Mouse (Mus musculus) embryonic facial prominence, embryonic 10.5 days (tissue): ENCODE results near the gene Gdf1. TPM values are rescaled to one million over a fixed set of nuclear protein-coding genes. Genes with fewer than 3 reads are reported as not detected.
A peak's percentile ranks its signal among the peaks of the same experiment; 100 is the strongest.

Source experiments
- DNase-seq: peaks from one replicate; pipeline ENCODE4 v3.0.0-alpha.2; 2017; ENCODE audit warnings: low spot score
- H3K27ac ChIP-seq: fragments of 300-500 bp; sonication (generic); replicated peaks from 2 replicates; pipeline ENCODE4 v1.5.1; 2016; ENCODE audit warnings: mild to moderate bottlenecking
- H3K27me3 ChIP-seq: fragments of 300-500 bp; sonication (generic); replicated peaks from 2 replicates; pipeline ENCODE4 v1.6.1; 2016; ENCODE audit warnings: low read depth, mild to moderate bottlenecking; ENCODE audit not compliant: poor library complexity, severe bottlenecking
- H3K36me3 ChIP-seq: fragments of 300-500 bp; sonication (generic); replicated peaks from 2 replicates; pipeline ENCODE4 v1.6.1; 2016; ENCODE audit warnings: mild to moderate bottlenecking, moderate library complexity
- H3K4me1 ChIP-seq: fragments of 300-500 bp; sonication (generic); 2 replicates; pipeline ENCODE4 v1.6.1; 2016
- H3K4me3 ChIP-seq: fragments of 300-500 bp; sonication (generic); 2 replicates; pipeline ENCODE4 v1.5.1; 2016; ENCODE audit warnings: mild to moderate bottlenecking, moderate library complexity
- H3K9me3 ChIP-seq: fragments of 300-500 bp; sonication (generic); 2 replicates; pipeline ENCODE4 v1.6.1; 2016; ENCODE audit warnings: mild to moderate bottlenecking
- WGBS: fragments of 180-500 bp; shearing (Covaris S2); methylation state at CpG from one replicate; pipeline ENCODE4 v1.1.7; 2016; 5-methylcytosine and 5-hydroxymethylcytosine counted together
- polyA plus RNA-seq: library from polyadenylated mRNA; unstranded; fragments of >200 nt; fragmentation: Nextera tagmentation; extraction: Ambion mirVana; gene quantifications from 2 replicates; pipeline ENCODE4 v1.2.1, GENCODE M21; 2016

Gene Gdf1
- polyA plus RNA-seq, 1 experiment from 2014 or later: 5.6 TPM

DNA sequence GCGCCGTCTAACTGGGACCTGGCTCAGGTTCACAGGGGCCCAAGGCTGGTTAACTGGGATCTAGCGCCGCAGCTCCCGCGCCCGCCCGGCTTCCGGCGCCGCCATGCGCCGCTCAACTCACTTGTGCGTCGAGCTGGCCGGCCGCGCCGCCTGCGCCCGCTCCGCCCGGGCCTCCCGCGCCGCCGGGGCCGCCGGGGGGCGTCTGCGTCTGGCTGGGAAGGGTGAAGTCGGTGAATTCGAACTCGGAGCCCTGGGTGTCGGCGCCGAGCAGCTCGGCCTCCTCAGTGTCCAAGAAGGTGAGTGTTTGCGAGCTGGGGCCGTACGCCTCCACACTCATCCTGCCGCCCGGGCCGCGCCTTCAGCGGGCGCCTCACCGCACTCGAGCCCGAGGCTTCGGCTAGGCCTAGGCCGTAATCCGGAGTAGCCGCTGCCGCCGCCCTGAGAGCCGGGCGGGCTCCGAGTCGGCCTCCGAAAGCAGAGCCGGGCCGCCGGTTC, 23.1 kb downstream of the Gdf1 start:
- WGBS: under 1% methylated on average over 64 of the region's 64 CpGs
- H3K4me1 ChIP-seq: peaks cover 59% of the 10 kb centered on the region
- no peaks in the 10 kb centered on the region for H3K27me3 ChIP-seq
- H3K4me3 ChIP-seq: peak overlapping the region; percentile 99
- H3K36me3 ChIP-seq: peaks cover 40% of the 10 kb centered on the region
- peak overlapping the region; percentile 96 for H3K27ac ChIP-seq
- no peak for DNase-seq
- no peaks in the 10 kb centered on the region for H3K9me3 ChIP-seq

DNA sequence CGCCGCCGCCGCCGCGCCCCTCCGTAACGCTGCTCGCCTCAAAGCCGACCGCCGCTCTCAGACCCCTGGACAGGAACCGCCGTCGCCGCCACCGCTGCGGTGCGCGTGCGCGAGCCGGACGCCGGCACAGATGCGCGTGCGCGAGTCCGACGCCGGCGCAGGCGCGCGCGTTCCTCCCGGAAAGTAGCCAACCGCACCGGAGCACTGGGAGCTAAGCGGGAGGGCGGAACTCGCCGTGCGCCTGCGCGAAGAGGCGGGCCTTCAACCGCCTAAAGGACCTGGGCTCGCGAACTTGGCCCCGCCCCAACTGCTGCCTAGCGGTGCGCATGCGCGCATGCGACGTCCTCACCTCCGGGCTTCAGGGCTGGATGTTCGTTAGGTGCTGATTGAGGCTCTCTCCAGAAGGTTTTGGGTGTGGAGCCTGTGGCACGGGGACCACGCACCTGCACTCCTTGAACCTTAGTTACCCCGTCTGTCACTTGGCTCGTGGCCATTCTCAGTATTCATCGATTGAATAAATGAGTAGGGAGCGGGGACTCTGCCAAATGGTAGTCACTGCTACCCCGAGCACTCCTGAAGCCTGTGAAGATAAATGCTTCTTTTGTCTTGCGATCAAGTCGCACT, 23.7 kb downstream of the Gdf1 start, which contains the start of gene Upf1:
Gene Upf1 (minus strand): TSS at position 85 of the 624 bp plus-strand sequence.
- WGBS: under 1% methylated on average over 68 of the region's 69 CpGs
- peak within 1 kb of the TSS; percentile 96 for H3K27ac ChIP-seq
- DNase-seq: peak; percentile 100
- H3K27me3 ChIP-seq: no peaks in the 10 kb centered on the region
- no peaks in the 10 kb centered on the region for H3K9me3 ChIP-seq
- H3K4me3 ChIP-seq: peak within 1 kb of the TSS; percentile 99
- peaks cover 34% of the 10 kb centered on the region for H3K36me3 ChIP-seq
- H3K4me1 ChIP-seq: peaks cover 56% of the 10 kb centered on the region

- H3K36me3 ChIP-seq: peaks cover 27% of the 10 kb centered on the region
- peak overlapping the region; percentile 96 for H3K27ac ChIP-seq
- no peak for DNase-seq
- H3K9me3 ChIP-seq: no peaks in the 10 kb centered on the region
- H3K27me3 ChIP-seq: 0 out of 2 replicates have a peak, but pooled peaks cover 6% of the 10 kb centered on the region
- H3K4me3 ChIP-seq: peak overlapping the region; percentile 99
- 64% methylated on average over 4 of the region's 4 CpGs for WGBS
- peaks cover 49% of the 10 kb centered on the region for H3K4me1 ChIP-seq
These were observed 24.4 kb downstream of the Gdf1 start for GRCm38 (mm10) chr8:70354004-70354403.

GRCm38 (mm10) chr8:70356111-70356510, 26.5 kb downstream of the Gdf1 start:
- WGBS: 87% methylated on average over 1 of the region's 1 CpGs
- Histone ChIP-seq H3K9me3 (no peaks in the 10 kb centered on the region), H3K4me3 (no peak overlapping the region), H3K36me3 (peaks cover 6% of the 10 kb centered on the region), H3K27ac (no peak overlapping the region), H3K27me3 (peaks cover 10% of the 10 kb centered on the region; the same call in 1 of the 2 replicates), H3K4me1 (peaks cover 28% of the 10 kb centered on the region)
- no peak for DNase-seq

DNA sequence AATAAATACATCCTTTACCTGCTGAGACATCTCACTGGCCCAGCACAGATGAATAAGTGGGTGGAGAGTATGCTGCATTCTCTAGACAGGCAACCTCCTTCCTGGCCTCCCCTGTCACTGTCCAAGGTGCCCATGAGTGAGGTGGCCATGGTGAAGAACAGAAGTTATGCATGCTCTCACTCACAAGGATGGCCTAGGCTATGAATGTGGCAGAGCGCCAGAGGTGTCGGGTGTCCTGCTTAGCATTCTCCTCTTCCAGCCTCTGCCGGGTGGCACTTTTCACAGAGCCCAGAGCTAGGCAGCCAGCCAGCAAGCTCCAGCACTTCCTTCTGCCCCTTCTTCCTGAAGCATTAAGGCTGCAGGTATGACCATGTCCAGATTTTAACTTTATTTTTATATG, 29.8 kb downstream of the Gdf1 start:
- 49% methylated on average over 3 of the region's 3 CpGs for WGBS
- Histone ChIP-seq H3K9me3 (no peaks in the 10 kb centered on the region), H3K4me3 (no peak overlapping the region), H3K4me1 (peaks cover 13% of the 10 kb centered on the region), H3K27me3 (peaks cover 17% of the 10 kb centered on the region; the same call in 1 of the 2 replicates), H3K36me3 (no peaks in the 10 kb centered on the region), H3K27ac (no peak overlapping the region)
- no peak for DNase-seq

DNA sequence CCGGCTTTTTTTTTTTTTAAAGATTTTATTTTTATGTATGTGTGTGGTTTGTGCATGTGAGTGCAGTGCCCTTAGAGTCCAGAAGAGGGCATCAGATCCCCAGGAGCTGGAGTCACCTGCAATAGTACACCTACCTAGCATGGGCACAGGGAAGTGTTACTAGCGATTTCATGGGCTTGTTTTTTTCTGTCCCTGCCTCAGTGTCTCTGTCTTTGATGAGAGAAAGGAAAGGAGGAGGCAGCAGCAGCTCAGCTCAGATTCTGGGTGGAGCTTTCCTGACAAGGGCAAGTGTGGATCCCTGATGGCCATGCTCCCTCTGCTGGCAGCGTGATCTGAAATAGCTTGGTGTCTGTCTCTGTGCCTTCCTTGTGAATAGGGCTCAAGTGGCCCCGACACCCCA, 31.2 kb downstream of the Gdf1 start:
- no peak overlapping the region for H3K4me3 ChIP-seq
- H3K9me3 ChIP-seq: no peaks in the 10 kb centered on the region
- WGBS: 51% methylated on average over 4 of the region's 4 CpGs
- no peak for DNase-seq
- peaks cover 20% of the 10 kb centered on the region; the same call in 1 of the 2 replicates for H3K27me3 ChIP-seq
- H3K36me3 ChIP-seq: no peaks in the 10 kb centered on the region
- H3K27ac ChIP-seq: no peak overlapping the region
- H3K4me1 ChIP-seq: peaks cover 13% of the 10 kb centered on the region

DNA sequence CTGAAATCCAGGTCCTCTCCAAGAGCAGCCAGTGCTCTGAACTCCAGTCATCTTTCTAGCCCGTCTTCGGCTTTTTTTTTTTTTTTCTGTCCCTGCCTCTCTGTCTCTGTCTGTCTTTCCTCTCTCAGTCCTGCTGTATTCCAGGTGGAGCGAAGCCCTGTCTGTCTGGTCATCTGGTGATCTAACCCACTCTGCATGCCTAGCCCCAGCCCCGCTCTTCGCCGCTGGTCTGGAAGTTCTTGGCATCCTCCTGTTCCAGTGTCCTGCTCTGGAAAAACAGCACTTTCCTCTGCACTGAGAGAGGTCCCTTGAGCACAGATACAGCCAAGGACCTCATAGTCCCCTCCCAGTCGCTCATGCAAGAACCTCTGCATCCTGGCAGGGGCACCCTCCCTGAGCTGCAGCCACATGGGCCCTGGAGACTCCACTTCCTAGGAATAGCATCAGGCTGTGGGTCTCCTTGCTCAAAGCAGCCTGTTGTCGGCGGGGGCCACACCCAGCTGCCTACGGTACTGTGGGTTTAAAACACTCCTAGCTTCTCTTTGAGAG, 31.9 kb downstream of the Gdf1 start:
- H3K4me3 ChIP-seq: no peak overlapping the region
- no peak for DNase-seq
- no peak overlapping the region for H3K27ac ChIP-seq
- peaks cover 27% of the 10 kb centered on the region; the same call in 1 of the 2 replicates for H3K27me3 ChIP-seq
- H3K9me3 ChIP-seq: no peaks in the 10 kb centered on the region
- no peaks in the 10 kb centered on the region for H3K36me3 ChIP-seq
- 78% methylated on average over 10 of the region's 10 CpGs for WGBS
- peaks cover 13% of the 10 kb centered on the region for H3K4me1 ChIP-seq

- no peaks in the 10 kb centered on the region for H3K9me3 ChIP-seq
- WGBS: 25% methylated on average over 5 of the region's 5 CpGs
- peaks cover 13% of the 10 kb centered on the region for H3K4me1 ChIP-seq
- H3K27me3 ChIP-seq: peaks cover 28% of the 10 kb centered on the region; the same call in 1 of the 2 replicates
- no peak for DNase-seq
- no peak overlapping the region for H3K4me3 ChIP-seq
- no peaks in the 10 kb centered on the region for H3K36me3 ChIP-seq
- H3K27ac ChIP-seq: no peak overlapping the region; the same call in 1 of the 2 replicates
These were observed 34.4 kb downstream of the Gdf1 start for GRCm38 (mm10) chr8:70364066-70364465.

- Histone ChIP-seq H3K27ac (no peak overlapping the region), H3K36me3 (no peaks in the 10 kb centered on the region), H3K9me3 (no peaks in the 10 kb centered on the region), H3K4me3 (no peak overlapping the region), H3K27me3 (peaks cover 41% of the 10 kb centered on the region), H3K4me1 (peaks cover 16% of the 10 kb centered on the region)
- WGBS: 59% methylated on average over 5 of the region's 5 CpGs
- DNase-seq: no peak
These were observed 37.0 kb downstream of the Gdf1 start for GRCm38 (mm10) chr8:70366588-70366987.

DNA sequence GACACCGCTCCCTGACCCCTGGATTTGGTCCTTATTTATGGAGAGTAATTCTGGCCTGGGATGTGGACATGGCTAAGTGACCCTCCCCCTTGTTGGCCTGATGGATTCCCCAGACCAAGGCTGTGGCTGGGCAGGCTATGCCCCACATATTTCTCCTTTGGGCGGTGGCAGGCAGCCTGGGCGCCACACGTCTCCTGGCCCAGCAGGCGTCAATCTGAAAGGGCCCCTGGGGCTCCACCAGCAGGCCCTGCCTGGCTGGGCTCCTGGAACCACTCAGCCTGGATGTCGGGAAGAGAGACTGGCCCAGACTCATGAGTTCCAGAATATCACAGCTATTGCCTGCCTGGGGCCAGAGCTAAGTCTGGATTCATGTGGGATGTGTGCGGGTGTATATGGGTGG, 40.9 kb downstream of the Gdf1 start:
- 77% methylated on average over 7 of the region's 7 CpGs for WGBS
- H3K27me3 ChIP-seq: peaks cover 72% of the 10 kb centered on the region
- H3K4me3 ChIP-seq: no peak overlapping the region
- no peak for DNase-seq
- H3K4me1 ChIP-seq: peaks cover 35% of the 10 kb centered on the region
- H3K9me3 ChIP-seq: no peaks in the 10 kb centered on the region
- no peaks in the 10 kb centered on the region for H3K36me3 ChIP-seq
- no peak overlapping the region for H3K27ac ChIP-seq

GRCm38 (mm10) chr8:70371951-70372350, 42.3 kb downstream of the Gdf1 start:
- Histone ChIP-seq H3K36me3 (no peaks in the 10 kb centered on the region), H3K27me3 (peaks cover 73% of the 10 kb centered on the region), H3K4me3 (no peak overlapping the region; the same call in 1 of the 2 replicates), H3K9me3 (no peaks in the 10 kb centered on the region), H3K4me1 (peaks cover 46% of the 10 kb centered on the region), H3K27ac (no peak overlapping the region)
- WGBS: 28% methylated on average over 6 of the region's 6 CpGs
- no peak for DNase-seq

DNA sequence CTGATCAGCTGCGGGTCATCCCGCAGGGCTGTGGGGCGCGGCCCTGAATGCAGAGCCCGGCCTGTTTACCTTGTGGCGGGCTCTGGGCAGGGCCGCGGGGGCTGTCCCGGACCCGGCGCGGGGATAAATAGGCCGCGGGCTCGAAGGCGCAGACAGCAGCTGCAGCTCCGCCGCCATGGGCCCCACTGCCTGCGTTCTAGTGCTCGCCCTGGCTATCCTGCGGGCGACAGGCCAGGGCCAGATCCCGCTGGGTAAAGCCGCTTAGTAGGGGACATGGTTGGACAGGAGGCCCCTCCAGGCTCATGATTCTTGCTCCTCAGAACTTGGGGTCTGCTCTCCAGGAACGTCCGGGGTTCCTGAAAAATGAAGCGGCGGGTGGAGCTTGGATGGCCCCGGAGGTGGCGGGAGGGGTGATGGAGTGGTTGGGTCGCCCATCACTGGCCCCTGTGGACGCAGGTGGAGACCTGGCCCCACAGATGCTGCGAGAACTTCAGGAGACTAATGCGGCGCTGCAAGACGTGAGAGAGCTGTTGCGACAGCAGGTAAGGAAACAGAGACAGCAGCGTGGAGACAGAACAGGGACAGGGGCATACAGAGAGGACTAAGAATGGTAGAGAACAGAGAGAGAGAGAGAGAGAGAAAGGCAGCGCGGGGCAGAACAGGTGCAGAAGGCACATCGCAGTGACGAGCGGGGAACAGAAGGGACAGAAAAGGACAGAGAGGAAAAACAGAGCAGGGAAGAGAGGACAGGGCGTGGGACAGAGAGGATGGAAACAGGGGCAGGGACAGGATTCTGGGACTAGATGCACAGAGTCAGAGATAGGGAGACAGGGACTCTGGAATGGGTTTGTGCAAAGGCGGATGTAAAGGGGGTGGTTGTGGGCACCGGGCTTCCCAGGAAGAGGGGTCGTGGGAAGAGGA, 44.0 kb downstream of the Gdf1 start, which contains the start of gene Comp:
Gene Comp (plus strand): TSS at position 162 of the 921 bp plus-strand sequence.
- 3% methylated on average over 47 of the region's 47 CpGs for WGBS
- H3K36me3 ChIP-seq: no peaks in the 10 kb centered on the region
- H3K4me1 ChIP-seq: peaks cover 46% of the 10 kb centered on the region
- DNase-seq: peak; percentile 40
- no peak within 1 kb of the TSS for H3K27ac ChIP-seq
- H3K27me3 ChIP-seq: peaks cover 90% of the 10 kb centered on the region
- H3K9me3 ChIP-seq: no peaks in the 10 kb centered on the region
- H3K4me3 ChIP-seq: peak within 1 kb of the TSS; percentile 56
